ENCODE assay signal across 18 mouse cellular contexts in the genomic region with DNA sequence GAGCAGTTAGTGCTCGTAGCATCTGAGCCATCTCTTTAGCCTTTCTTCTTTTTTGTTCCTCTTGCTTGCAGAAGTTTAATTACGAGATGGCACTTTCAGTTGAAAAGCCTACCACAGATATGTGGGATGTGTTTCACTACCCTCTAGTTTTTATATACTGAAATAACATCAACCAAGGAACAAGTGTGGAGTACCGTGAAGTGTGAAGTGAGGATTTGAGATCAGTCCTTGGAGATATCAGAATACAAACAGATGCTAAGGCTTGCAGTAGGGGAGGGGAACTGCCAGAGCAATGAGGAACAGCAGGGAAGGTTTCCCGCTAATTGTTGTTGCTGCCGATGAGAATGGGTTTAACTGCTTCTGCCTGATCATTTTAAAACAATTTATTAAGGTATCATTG.
A peak's percentile ranks its signal among the peaks of the same experiment; 100 is the strongest.
DNase-seq lines count a peak whose midpoint lies in the region; ATAC-seq and TF ChIP-seq lines count a peak whose summit lies in the region.
"Had no signal": no experiment of that assay in that cellular context is flagged by ENCODE, and none has a peak within 500 bp of the region (broad histone marks: within the 10 kb centered on the region; RNA-seq: fewer than 3 reads in every experiment).

No protein-coding gene starts in this region.

- TF ChIP-seq CTCF in kidney, postnatal 0 days (IDR thresholded peaks at IDR 0.05; ENCODE audit: low read depth): no peak

- no peaks in the 10 kb centered on the region for H3K9me3 ChIP-seq in kidney, postnatal 0 days (replicated peaks; ENCODE audit: low read length)
- H3K9me3 ChIP-seq in kidney, embryonic 14.5 days (ENCODE audit: control insufficient read depth, low read length): no peaks in the 10 kb centered on the region
- H3K9me3 ChIP-seq: embryonic facial prominence, embryonic 13.5 days; forebrain, embryonic 12.5 days; heart, embryonic 12.5 days; hindbrain, embryonic 15.5 days had no signal

- H3K9ac ChIP-seq in kidney, postnatal 0 days (ENCODE audit: low read depth, low read length): no peak overlapping the region
- H3K9ac ChIP-seq in kidney, embryonic 14.5 days (ENCODE audit: low read depth, low read length): no peak overlapping the region
- H3K9ac ChIP-seq: embryonic facial prominence, embryonic 13.5 days; forebrain, embryonic 12.5 days; heart, embryonic 12.5 days; hindbrain, embryonic 15.5 days had no signal

- H3K4me2 ChIP-seq in kidney, postnatal 0 days (ENCODE audit: low read length): no peak overlapping the region
- no peak overlapping the region for H3K4me2 ChIP-seq in kidney, embryonic 14.5 days (replicated peaks; ENCODE audit: low read depth, low read length)
- H3K4me2 ChIP-seq: embryonic facial prominence, embryonic 13.5 days; forebrain, embryonic 12.5 days; heart, embryonic 12.5 days; hindbrain, embryonic 15.5 days had no signal

- DNase-seq in kidney, postnatal 0 days (ENCODE audit: low spot score): peak; percentile 33
- DNase-seq in right cerebral cortex, adult 2 months (ENCODE audit: low spot score in 2 of 2): peak; percentile 11 to 37
- DNase-seq in right cerebral cortex, postnatal 10 days (ENCODE audit: low spot score in 2 of 2): no peak
- peak; percentile 28 to 35 for DNase-seq in left cerebral cortex, adult 9 months (ENCODE audit: low spot score in 2 of 2)
- DNase-seq in telencephalon, adult 2 months (ENCODE audit: low read depth, low spot score): peak; percentile 75
- no peak for DNase-seq in urinary bladder, adult 18-20 months (ENCODE audit: low spot score in 2 of 2)
- DNase-seq: adrenal gland, adult 8-10 months; cerebellum, adult 11-12 months; cerebellum, adult 9-11 months; cerebellum, postnatal 36 days; gastrocnemius, postnatal 10 days; heart, postnatal 36 days had no signal

- no peaks in the 10 kb centered on the region for H3K27me3 ChIP-seq in kidney, postnatal 0 days (ENCODE audit: insufficient read depth, low read length)
- H3K27me3 ChIP-seq in kidney, embryonic 14.5 days (ENCODE audit: control insufficient read depth, insufficient read depth, low read length): no peaks in the 10 kb centered on the region
- H3K27me3 ChIP-seq: embryonic facial prominence, embryonic 13.5 days; forebrain, embryonic 12.5 days; heart, embryonic 12.5 days; hindbrain, embryonic 15.5 days had no signal

- H3K4me3 ChIP-seq in kidney, postnatal 0 days (replicated peaks; ENCODE audit: low read depth, low read length): no peak overlapping the region
- H3K4me3 ChIP-seq in kidney, embryonic 14.5 days (ENCODE audit: low read length): no peak overlapping the region
- H3K4me3 ChIP-seq: embryonic facial prominence, embryonic 13.5 days; forebrain, embryonic 12.5 days; heart, embryonic 12.5 days; hindbrain, embryonic 15.5 days had no signal

- 0 out of 2 replicates have a peak, but pooled peaks cover 6% of the 10 kb centered on the region for H3K36me3 ChIP-seq in kidney, postnatal 0 days (ENCODE audit: insufficient read depth, low read length)
- no peaks in the 10 kb centered on the region; the same call in 1 of the 2 replicates for H3K36me3 ChIP-seq in kidney, embryonic 14.5 days (ENCODE audit: control insufficient read depth, insufficient read depth, low read length)
- H3K36me3 ChIP-seq: forebrain, embryonic 12.5 days; heart, embryonic 12.5 days; hindbrain, embryonic 15.5 days had no signal

- no peaks in the 10 kb centered on the region for H3K4me1 ChIP-seq in kidney, postnatal 0 days (replicated peaks; ENCODE audit: insufficient read depth, low read length)
- H3K4me1 ChIP-seq in kidney, embryonic 14.5 days (ENCODE audit: control insufficient read depth, insufficient read depth, low read length): no peaks in the 10 kb centered on the region
- H3K4me1 ChIP-seq: forebrain, embryonic 12.5 days; heart, embryonic 12.5 days; hindbrain, embryonic 15.5 days had no signal

- 45% methylated on average over 5 of the region's 5 CpGs for WGBS in kidney, postnatal 0 days
- 53% methylated on average over 5 of the region's 5 CpGs for WGBS in kidney, embryonic 14.5 days

- H3K27ac ChIP-seq in kidney, postnatal 0 days: no peak overlapping the region
- no peak overlapping the region for H3K27ac ChIP-seq in kidney, embryonic 14.5 days (ENCODE audit: low read depth, low read length)
- H3K27ac ChIP-seq: embryonic facial prominence, embryonic 13.5 days; forebrain, embryonic 12.5 days; hindbrain, embryonic 15.5 days had no signal

- ATAC-seq in kidney, postnatal 0 days (replicated peaks; ENCODE audit: low FRiP score, low read depth): no peak
- ATAC-seq in kidney, embryonic 14.5 days (ENCODE audit: low FRiP score, low TSS enrichment): no peak
- ATAC-seq: forebrain, embryonic 16.5 days had no signal

Comparison
In these comparisons a context has a peak if more than half of its experiments do, and no peak if none do; other contexts are left out.
1. DNase-seq: peak in kidney, postnatal 0 days (single experiment), right cerebral cortex, adult 2 months (2 of 2), left cerebral cortex, adult 9 months (2 of 2) and telencephalon, adult 2 months (single experiment); none in right cerebral cortex, postnatal 10 days (0 of 2) and urinary bladder, adult 18-20 months (0 of 2).